Mouse (Mus musculus) kidney, adult 18-20 months (tissue): ENCODE measurements around the gene Slc6a20a.

ENCODE experiments used
- DNase-seq: peaks from one replicate; pipeline ENCODE4 v3.0.0; 2021

The Slc6a20a gene

GRCm38 (mm10) chr9:123636771-123637170, 41.9 kb downstream of the Slc6a20a start:
- DNase-seq = no peak

DNA sequence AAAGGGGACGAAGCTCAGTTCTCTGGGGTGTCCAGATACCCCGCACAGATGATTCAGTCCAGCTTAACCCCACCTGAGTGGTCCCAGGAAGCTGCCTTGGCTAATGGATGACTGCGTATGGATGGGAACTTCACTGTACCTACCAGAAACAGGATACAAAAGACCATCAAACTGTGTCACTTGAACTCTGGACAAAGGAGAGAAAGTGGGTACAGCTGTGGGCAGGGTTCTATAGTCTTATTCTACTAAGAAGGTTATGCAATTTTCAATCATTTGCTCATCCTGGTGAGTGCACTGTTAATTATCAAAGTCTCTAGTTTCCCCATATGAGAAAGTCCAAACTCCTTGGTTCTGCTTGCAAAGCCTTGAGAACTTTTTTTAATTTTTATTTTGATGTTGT, 45.7 kb downstream of the Slc6a20a start:
- peak; percentile 22 for DNase-seq

DNA sequence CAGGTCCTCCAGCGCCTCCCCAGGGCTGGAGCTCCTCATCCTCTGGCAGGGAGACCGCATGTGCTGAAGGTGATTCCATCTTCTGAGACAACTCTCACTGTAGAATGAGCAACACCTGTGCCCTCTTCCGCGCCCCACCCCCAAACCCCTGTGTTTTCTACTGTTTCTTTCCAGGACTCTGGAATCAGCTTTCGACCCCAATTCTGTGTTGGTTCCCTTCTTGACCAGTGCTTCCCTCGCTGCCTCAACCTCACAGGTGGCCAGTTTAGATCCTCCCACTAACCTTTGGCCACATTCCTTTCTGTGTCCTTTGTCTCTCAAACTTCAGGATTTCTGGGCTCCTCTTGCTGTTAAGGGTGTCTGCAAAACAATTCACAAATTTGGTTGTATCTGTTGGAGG, 46.4 kb downstream of the Slc6a20a start, which contains the start of gene Slc6a20b:
Gene Slc6a20b, minus strand, starts transcription at position 285 of the 400 bp plus-strand sequence.
- peak; percentile 61 for DNase-seq

DNA sequence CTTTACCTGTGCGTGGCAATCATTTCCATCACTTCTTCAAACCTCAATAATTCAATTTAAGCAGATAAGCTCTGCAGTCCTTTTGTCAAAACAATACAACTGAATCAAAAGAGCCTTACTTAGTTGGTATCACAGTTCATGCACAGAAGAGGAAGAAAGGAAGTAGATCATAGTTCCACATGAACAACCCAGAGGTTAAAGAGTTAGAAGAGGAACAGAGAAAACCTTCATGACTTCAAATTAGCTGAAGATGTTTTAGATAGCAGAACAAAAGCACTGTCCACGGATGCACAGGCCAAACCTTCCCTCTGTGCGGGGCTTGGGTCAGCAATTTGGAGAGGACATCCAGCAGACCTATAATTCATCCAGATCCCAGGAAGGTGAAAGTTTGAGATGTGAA, 47.0 kb downstream of the Slc6a20a start:
- no peak for DNase-seq

- peak; percentile 64 for DNase-seq
Observed at GRCm38 (mm10) chr9:123625821-123626220, 52.9 kb downstream of the Slc6a20a start.

DNA sequence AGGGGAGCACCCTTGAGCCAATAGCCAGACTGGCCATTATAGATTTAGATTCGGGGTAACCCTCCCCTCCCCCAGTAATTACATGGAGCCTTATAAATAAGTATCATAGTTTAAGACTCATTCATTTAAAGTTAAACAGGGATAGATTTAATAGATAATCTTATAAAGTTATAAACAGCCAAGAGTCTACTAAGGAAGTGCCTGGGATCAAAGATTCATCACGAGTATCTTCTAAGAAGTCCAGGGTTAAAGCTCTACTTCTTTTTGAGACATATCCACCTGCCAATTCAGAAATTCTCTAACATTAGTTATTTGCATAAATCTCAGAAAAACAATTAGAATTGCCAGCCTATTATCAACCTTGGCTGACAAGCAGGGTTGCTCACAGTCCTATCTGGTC, 53.9 kb downstream of the Slc6a20a start:
- no peak for DNase-seq

- no peak for DNase-seq
Observed at GRCm38 (mm10) chr9:123620311-123621098, 58.2 kb downstream of the Slc6a20a start.

GRCm38 (mm10) chr9:123601529-123601928, 77.2 kb downstream of the Slc6a20a start:
- DNase-seq = no peak

DNA sequence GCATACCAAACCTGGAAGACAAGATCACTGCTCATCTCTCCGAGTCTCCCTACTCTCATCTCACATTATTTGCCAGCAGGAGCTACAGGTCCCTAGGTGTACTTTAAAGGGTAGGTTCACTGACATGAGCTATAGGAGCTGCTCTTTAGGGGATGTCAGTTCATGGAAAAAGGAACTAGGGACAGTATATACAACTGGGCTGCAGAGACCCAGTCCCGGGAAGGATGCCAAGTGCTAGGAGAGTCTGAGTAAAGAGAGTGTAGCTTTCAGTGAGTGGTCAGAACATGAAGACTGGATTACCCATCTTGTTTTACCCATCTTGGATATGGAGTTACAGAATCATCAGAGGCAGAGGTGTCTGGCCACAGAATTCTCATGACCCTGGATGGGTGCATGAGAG, 81.3 kb downstream of the Slc6a20a start:
- DNase-seq = no peak

DNA sequence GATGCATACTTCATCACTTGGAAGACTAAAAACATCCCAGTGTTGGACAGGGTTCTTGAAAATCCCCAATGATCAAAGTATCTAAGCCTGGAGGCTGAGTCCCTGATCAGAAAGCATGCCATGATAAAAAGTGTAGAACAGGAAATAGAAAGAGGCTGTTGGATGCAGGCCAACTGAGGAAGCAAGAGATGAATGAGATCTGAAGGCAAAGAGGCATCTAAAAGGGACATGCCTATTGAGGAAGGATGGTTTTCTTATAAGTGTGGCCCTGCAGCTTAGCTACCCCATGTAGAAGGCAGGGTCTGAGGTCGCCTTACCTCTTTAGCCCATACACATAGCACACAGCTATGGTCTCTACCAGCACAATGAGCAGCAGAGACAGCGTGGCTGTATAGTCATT, 81.8 kb downstream of the Slc6a20a start:
- no peak for DNase-seq

DNA sequence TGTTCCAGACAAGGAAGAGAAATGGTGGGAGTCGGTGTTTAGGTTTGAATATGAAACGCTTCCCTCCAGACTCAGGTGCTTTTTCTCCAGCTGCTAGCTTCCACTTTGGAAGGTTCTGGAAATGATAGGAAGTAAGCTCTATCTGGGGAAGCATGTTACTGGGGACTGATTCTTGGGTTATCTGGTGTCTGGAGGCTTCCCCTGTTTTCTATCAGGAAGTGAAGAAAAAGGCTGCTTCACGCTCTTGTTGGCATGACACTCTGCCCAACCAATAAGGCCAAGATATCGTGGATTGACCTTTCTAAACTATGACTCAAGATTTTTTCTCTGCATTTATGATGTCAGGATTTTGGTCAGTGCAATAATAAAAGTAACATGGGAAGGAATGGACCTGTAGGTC, 83.5 kb downstream of the Slc6a20a start:
- DNase-seq = no peak

- DNase-seq = peak; percentile 53
Observed at GRCm38 (mm10) chr9:123589240-123589910, 89.3 kb downstream of the Slc6a20a start.
